Mouse (Mus musculus) intestine, postnatal 0 days (tissue): ENCODE measurements at regions not wholly inside any gene's neighbourhood (a gene's known extent, or its start where the extent isn't known, plus 50 kb on each side); places are given as distances from the start of the nearest gene placed in this dataset.

ENCODE experiments used
- ATAC-seq: fragments of 200-750 bp; cut with Nextera tagmentation; 2 replicates; pipeline ENCODE4 v1.8.0; 2017; ENCODE audit warnings: mild to moderate bottlenecking, moderate TSS enrichment, moderate library complexity
- H3K27ac ChIP-seq: fragments of 300-500 bp; sonication (generic); 2 replicates; pipeline ENCODE4 v1.5.1; 2014; ENCODE audit warnings: mild to moderate bottlenecking, low read depth, low read length, moderate library complexity
- H3K27me3 ChIP-seq: fragments of 300-500 bp; sonication (generic); replicated peaks from 2 replicates; pipeline ENCODE4 v1.6.1; 2014; ENCODE audit warnings: low read length, mixed read lengths; ENCODE audit not compliant: control insufficient read depth, insufficient read depth
- H3K36me3 ChIP-seq: fragments of 300-500 bp; sonication (generic); 2 replicates; pipeline ENCODE4 v1.6.1; 2014; ENCODE audit warnings: mild to moderate bottlenecking, moderate library complexity; ENCODE audit not compliant: control insufficient read depth, insufficient read depth
- H3K4me1 ChIP-seq: fragments of 300-500 bp; sonication (generic); replicated peaks from 2 replicates; pipeline ENCODE4 v1.6.1; 2014; ENCODE audit warnings: antibody characterized with exemption, low read length, mixed read lengths; ENCODE audit not compliant: control insufficient read depth, insufficient read depth
- H3K4me2 ChIP-seq: fragments of 300-500 bp; sonication (generic); replicated peaks from 2 replicates; pipeline ENCODE4 v1.6.1; 2014; ENCODE audit warnings: low read depth, mild to moderate bottlenecking, moderate library complexity
- H3K4me3 ChIP-seq: fragments of 300-500 bp; sonication (generic); 2 replicates; pipeline ENCODE4 v1.5.1; 2014; ENCODE audit warnings: low read depth, low read length
- H3K9ac ChIP-seq: fragments of 300-500 bp; sonication (generic); 2 replicates; pipeline ENCODE4 v1.6.1; 2014; ENCODE audit warnings: mild to moderate bottlenecking, low read depth, low read length
- H3K9me3 ChIP-seq: fragments of 300-500 bp; sonication (generic); 2 replicates; pipeline ENCODE4 v1.6.1; 2016; ENCODE audit warnings: mixed run types; ENCODE audit not compliant: control insufficient read depth
- CTCF ChIP-seq: sonication (generic); IDR thresholded peaks from 2 replicates; pipeline ENCODE4 v1.5.1; 2016; ENCODE audit warnings: low read depth, mild to moderate bottlenecking, control low read depth, antibody characterized with exemption, moderate library complexity
- WGBS: fragments of 180-500 bp; shearing (Covaris S2); extraction: QIAGEN DNeasy Blood & Tissue Kit; methylation state at CpG from one replicate; pipeline ENCODE4 v1.1.7; 2014; 5-methylcytosine and 5-hydroxymethylcytosine counted together

GRCm38 (mm10) chr3:128575339-128576129, 624.1 kb upstream of the Pitx2 start:
- TF ChIP-seq CTCF: no peak
- Histone ChIP-seq H3K4me3 (no peak overlapping the region), H3K27me3 (no peaks in the 10 kb centered on the region)

GRCm38 (mm10) chr3:128570551-128570950, 629.1 kb upstream of the Pitx2 start:
- Histone ChIP-seq H3K4me3 (no peak overlapping the region), H3K4me2 (no peak overlapping the region), H3K4me1 (no peaks in the 10 kb centered on the region), H3K9me3 (no peaks in the 10 kb centered on the region), H3K9ac (no peak overlapping the region), H3K27me3 (no peaks in the 10 kb centered on the region), H3K27ac (no peak overlapping the region), H3K36me3 (no peaks in the 10 kb centered on the region)
- ATAC-seq: no peak
- TF ChIP-seq CTCF: no peak
- WGBS: 92% methylated on average over 3 of the region's 3 CpGs

More at GRCm38 (mm10) chr3:128575339-128576129, 624.1 kb upstream of the Pitx2 start:
- Histone ChIP-seq H3K27ac (no peak overlapping the region), H3K9me3 (no peaks in the 10 kb centered on the region), H3K9ac (no peak overlapping the region), H3K36me3 (no peaks in the 10 kb centered on the region), H3K4me2 (no peak overlapping the region), H3K4me1 (no peaks in the 10 kb centered on the region)
- no peak for ATAC-seq
- WGBS: 72% methylated on average over 2 of the region's 2 CpGs

- no peak for ATAC-seq
- Histone ChIP-seq H3K27ac (no peak overlapping the region), H3K4me2 (no peak overlapping the region), H3K4me1 (no peaks in the 10 kb centered on the region), H3K27me3 (no peaks in the 10 kb centered on the region), H3K9ac (no peak overlapping the region), H3K36me3 (no peaks in the 10 kb centered on the region), H3K4me3 (no peak overlapping the region), H3K9me3 (no peaks in the 10 kb centered on the region)
- no peak for TF ChIP-seq CTCF
- 64% methylated on average over 8 of the region's 8 CpGs for WGBS
Measured at GRCm38 (mm10) chr3:128565386-128565785, 634.3 kb upstream of the Pitx2 start.

- Histone ChIP-seq H3K4me1 (no peaks in the 10 kb centered on the region), H3K4me2 (no peak overlapping the region), H3K36me3 (no peaks in the 10 kb centered on the region), H3K27ac (no peak overlapping the region), H3K4me3 (no peak overlapping the region), H3K9me3 (no peaks in the 10 kb centered on the region), H3K27me3 (no peaks in the 10 kb centered on the region), H3K9ac (no peak overlapping the region)
- TF ChIP-seq CTCF: no peak
- no peak for ATAC-seq
- WGBS: 55% methylated on average over 9 of the region's 9 CpGs
Measured at GRCm38 (mm10) chr3:128546416-128547327, 650.5 kb upstream of the Fam241a start.

- no peaks in the 10 kb centered on the region for H3K36me3 ChIP-seq
- H3K4me1 ChIP-seq: no peaks in the 10 kb centered on the region
- no peak for TF ChIP-seq CTCF
- WGBS: 92% methylated on average over 4 of the region's 4 CpGs
- no peak overlapping the region for H3K9ac ChIP-seq
- H3K27me3 ChIP-seq: no peaks in the 10 kb centered on the region
- H3K9me3 ChIP-seq: no peaks in the 10 kb centered on the region
- no peak for ATAC-seq
- H3K4me3 ChIP-seq: no peak overlapping the region
- no peak overlapping the region for H3K4me2 ChIP-seq
- no peak overlapping the region for H3K27ac ChIP-seq
Measured at GRCm38 (mm10) chr3:128525427-128525826, 629.3 kb upstream of the Fam241a start.

- no peak overlapping the region for H3K4me3 ChIP-seq
- no peaks in the 10 kb centered on the region for H3K4me1 ChIP-seq
- no peaks in the 10 kb centered on the region for H3K27me3 ChIP-seq
- H3K36me3 ChIP-seq: no peaks in the 10 kb centered on the region
- no peak overlapping the region for H3K27ac ChIP-seq
- no peak for ATAC-seq
- H3K9ac ChIP-seq: no peak overlapping the region
- TF ChIP-seq CTCF: no peak
- WGBS: 56% methylated on average over 7 of the region's 7 CpGs
- H3K9me3 ChIP-seq: no peaks in the 10 kb centered on the region
- peak overlapping the region; percentile 31; the same call in 1 of the 2 replicates for H3K4me2 ChIP-seq
Measured at GRCm38 (mm10) chr3:128520671-128521103, 624.6 kb upstream of the Fam241a start.
